Mouse (Mus musculus) forebrain, embryonic 16.5 days (tissue): ENCODE results near the gene Pax6. TPM values are rescaled to one million over a fixed set of nuclear protein-coding genes. Genes with fewer than 3 reads are reported as not detected.

Source experiments
- ATAC-seq: fragments of 200-750 bp; cut with Nextera tagmentation; 2 replicates; pipeline ENCODE4 v1.8.0; 2017; ENCODE audit warnings: mild to moderate bottlenecking, moderate library complexity
- H3K27ac ChIP-seq: fragments of 300-500 bp; sonication (generic); 2 replicates; pipeline ENCODE4 v1.5.1; 2014; ENCODE audit warnings: low read length, control low read depth
- H3K27me3 ChIP-seq: fragments of 300-500 bp; sonication (generic); replicated peaks from 2 replicates; pipeline ENCODE4 v1.6.1; 2014; ENCODE audit warnings: low read length; ENCODE audit not compliant: control insufficient read depth, insufficient read depth
- H3K36me3 ChIP-seq: fragments of 300-500 bp; sonication (generic); 2 replicates; pipeline ENCODE4 v1.6.1; 2014; ENCODE audit not compliant: control insufficient read depth, insufficient read depth
- H3K4me1 ChIP-seq: fragments of 300-500 bp; sonication (generic); replicated peaks from 2 replicates; pipeline ENCODE4 v1.6.1; 2014; ENCODE audit warnings: low read length; ENCODE audit not compliant: control insufficient read depth, insufficient read depth
- H3K4me2 ChIP-seq: fragments of 300-500 bp; sonication (generic); 2 replicates; pipeline ENCODE4 v1.6.1; 2014; ENCODE audit warnings: mild to moderate bottlenecking, low read length, control low read depth
- H3K4me3 ChIP-seq: fragments of 300-500 bp; sonication (generic); replicated peaks from 2 replicates; pipeline ENCODE4 v1.5.1; 2014; ENCODE audit warnings: mild to moderate bottlenecking, low read length, control low read depth
- H3K9ac ChIP-seq: fragments of 300-500 bp; sonication (generic); replicated peaks from 2 replicates; pipeline ENCODE4 v1.6.1; 2014; ENCODE audit warnings: low read depth, low read length, control low read depth
- H3K9me3 ChIP-seq: fragments of 300-500 bp; sonication (generic); 2 replicates; pipeline ENCODE4 v1.6.1; 2016; ENCODE audit warnings: low read length; ENCODE audit not compliant: control insufficient read depth
- whole genome bisulfite sequencing: fragments of 180-500 bp; shearing (Covaris S2); extraction: QIAGEN DNeasy Blood & Tissue Kit; methylation state at CpG from one replicate; pipeline ENCODE4 v1.1.7; 2014; 5-methylcytosine and 5-hydroxymethylcytosine counted together
- polyA plus RNA-seq: library from polyadenylated mRNA; unstranded; fragments of >200 nt; fragmentation: Nextera tagmentation; extraction: Ambion mirVana; gene quantifications from 2 replicates; pipeline ENCODE4 v1.2.1, GENCODE M21; 2015

Gene Pax6
- polyA plus RNA-seq, 1 experiment from 2014 or later, result 42.2 TPM

DNA sequence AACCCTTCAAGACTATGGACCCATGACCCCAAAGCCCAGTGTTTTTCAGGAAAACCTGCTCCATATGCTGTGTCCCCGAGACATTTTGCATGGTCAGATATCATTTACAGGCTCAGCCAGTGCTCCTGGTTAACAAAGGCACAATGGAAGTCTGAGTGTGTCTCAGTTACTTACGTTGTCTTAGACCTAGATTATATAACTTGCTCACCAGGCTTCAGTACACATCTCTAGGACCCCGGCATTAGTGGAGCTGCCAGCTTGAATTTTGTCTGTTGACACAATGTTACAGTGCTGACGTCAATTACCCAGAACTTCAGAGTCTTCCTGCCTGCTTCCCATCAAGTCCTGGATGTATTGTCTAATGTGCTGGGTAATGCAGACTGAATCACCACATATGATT lies 33.1 kb downstream of the Pax6 start:
- Histone ChIP-seq H3K4me3 (no peak overlapping the region), H3K9me3 (no peaks in the 10 kb centered on the region), H3K27ac (no peak overlapping the region), H3K9ac (no peak overlapping the region), H3K36me3 (no peaks in the 10 kb centered on the region), H3K4me1 (no peaks in the 10 kb centered on the region), H3K4me2 (no peak overlapping the region), H3K27me3 (no peaks in the 10 kb centered on the region)
- no peak for ATAC-seq
- 59% methylated on average over 4 of the region's 4 CpGs for WGBS

DNA sequence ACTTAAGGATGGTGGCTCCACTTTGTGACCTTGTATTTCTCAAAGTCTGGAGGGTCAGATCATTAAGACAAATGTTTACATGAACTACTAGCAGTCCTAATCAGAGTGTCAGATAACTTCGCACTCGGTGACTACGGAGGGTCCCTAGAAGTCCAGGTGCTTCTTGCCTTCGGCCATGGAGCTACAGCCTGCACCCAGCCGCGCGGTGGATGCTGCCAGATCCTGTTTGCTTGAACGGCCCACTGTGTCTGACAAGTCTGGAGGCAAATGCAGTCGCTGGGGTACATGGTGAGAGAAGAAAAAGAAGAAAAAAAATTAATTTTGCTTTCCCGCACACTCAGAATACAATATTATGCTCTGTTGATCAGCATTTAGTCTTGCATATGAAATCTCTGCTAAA lies 33.9 kb downstream of the Pax6 start:
- no peak overlapping the region for H3K4me3 ChIP-seq
- H3K9me3 ChIP-seq, result no peaks in the 10 kb centered on the region
- no peaks in the 10 kb centered on the region for H3K27me3 ChIP-seq
- no peaks in the 10 kb centered on the region for H3K4me1 ChIP-seq
- ATAC-seq, result no peak
- no peaks in the 10 kb centered on the region for H3K36me3 ChIP-seq
- no peak overlapping the region for H3K4me2 ChIP-seq
- H3K27ac ChIP-seq, result no peak overlapping the region
- H3K9ac ChIP-seq, result no peak overlapping the region
- 57% methylated on average over 10 of the region's 10 CpGs for WGBS

DNA sequence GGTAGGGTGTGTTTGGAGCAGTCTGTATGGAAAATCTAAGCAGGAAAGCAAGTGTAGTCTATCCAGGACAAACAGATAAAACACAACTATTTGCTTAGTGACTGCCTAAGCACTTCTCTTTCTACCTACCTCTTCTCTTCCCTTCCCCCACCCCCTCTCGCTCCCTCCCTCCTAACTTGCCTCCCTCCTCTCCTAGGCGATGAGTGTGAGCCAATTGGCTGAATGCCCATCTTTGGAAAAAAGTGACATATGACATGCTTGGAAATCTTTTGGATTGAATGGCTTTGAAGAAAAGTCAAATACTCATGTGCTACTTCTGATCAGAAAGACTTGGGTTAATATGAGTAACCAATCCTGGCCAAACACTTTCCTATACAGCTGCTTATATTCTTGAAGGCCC lies 36.6 kb downstream of the Pax6 start:
- Histone ChIP-seq H3K27me3 (no peaks in the 10 kb centered on the region), H3K27ac (no peak overlapping the region), H3K36me3 (no peaks in the 10 kb centered on the region), H3K9me3 (no peaks in the 10 kb centered on the region), H3K9ac (no peak overlapping the region), H3K4me1 (no peaks in the 10 kb centered on the region; the same call in 1 of the 2 replicates), H3K4me2 (no peak overlapping the region), H3K4me3 (no peak overlapping the region)
- WGBS, result 10% methylated on average over 2 of the region's 2 CpGs
- no peak for ATAC-seq

DNA sequence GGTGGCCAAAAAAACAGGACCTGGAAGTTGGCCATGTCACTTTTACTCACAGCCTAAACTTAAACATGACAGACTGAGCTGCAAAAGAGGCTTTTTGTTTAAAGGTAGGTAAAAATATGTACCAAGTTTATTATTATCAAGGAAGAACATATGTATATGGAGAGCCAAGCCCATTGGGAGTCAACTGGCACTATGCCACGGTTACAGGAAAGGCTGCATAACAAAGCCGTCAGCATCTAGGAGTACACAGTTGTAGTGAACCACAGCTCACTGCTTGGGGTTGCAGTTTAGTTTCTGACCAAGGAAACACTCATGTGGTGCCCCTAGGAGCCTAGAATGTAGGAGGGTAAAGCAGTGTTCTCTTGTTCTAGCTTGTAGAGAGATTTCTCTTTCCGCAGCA lies 40.4 kb downstream of the Pax6 start:
- no peak for ATAC-seq
- Histone ChIP-seq H3K4me1 (no peaks in the 10 kb centered on the region; the same call in 1 of the 2 replicates), H3K27me3 (no peaks in the 10 kb centered on the region), H3K9ac (no peak overlapping the region), H3K4me2 (no peak overlapping the region), H3K4me3 (no peak overlapping the region), H3K27ac (no peak overlapping the region), H3K36me3 (no peaks in the 10 kb centered on the region), H3K9me3 (no peaks in the 10 kb centered on the region)
- WGBS, result 71% methylated on average over 3 of the region's 3 CpGs

DNA sequence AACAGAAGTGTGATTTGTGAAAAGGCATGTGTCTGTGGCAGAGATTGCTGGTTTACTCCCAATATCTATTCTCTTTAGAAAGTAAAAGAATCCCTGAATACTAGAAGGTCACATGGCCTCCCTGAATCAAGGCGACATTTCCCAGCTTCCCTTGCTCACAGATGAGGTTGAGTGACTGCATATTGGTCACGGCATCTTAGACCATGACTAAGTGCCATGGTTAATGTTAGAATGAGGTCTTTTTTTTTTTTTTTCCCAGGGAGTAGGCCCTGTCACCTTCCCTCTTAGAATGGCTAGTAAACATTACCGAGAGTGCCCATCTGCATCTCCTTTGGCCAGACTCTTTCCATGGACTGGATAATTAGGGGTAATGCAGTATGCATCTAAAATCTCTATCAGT lies 41.8 kb downstream of the Pax6 start:
- 85% methylated on average over 3 of the region's 3 CpGs for WGBS
- H3K9ac ChIP-seq, result no peak overlapping the region
- H3K4me3 ChIP-seq, result no peak overlapping the region
- H3K27ac ChIP-seq, result no peak overlapping the region
- H3K9me3 ChIP-seq, result no peaks in the 10 kb centered on the region
- no peak for ATAC-seq
- no peak overlapping the region for H3K4me2 ChIP-seq
- no peaks in the 10 kb centered on the region for H3K36me3 ChIP-seq
- H3K27me3 ChIP-seq, result no peaks in the 10 kb centered on the region
- H3K4me1 ChIP-seq, result no peaks in the 10 kb centered on the region; the same call in none of the 2 replicates

DNA sequence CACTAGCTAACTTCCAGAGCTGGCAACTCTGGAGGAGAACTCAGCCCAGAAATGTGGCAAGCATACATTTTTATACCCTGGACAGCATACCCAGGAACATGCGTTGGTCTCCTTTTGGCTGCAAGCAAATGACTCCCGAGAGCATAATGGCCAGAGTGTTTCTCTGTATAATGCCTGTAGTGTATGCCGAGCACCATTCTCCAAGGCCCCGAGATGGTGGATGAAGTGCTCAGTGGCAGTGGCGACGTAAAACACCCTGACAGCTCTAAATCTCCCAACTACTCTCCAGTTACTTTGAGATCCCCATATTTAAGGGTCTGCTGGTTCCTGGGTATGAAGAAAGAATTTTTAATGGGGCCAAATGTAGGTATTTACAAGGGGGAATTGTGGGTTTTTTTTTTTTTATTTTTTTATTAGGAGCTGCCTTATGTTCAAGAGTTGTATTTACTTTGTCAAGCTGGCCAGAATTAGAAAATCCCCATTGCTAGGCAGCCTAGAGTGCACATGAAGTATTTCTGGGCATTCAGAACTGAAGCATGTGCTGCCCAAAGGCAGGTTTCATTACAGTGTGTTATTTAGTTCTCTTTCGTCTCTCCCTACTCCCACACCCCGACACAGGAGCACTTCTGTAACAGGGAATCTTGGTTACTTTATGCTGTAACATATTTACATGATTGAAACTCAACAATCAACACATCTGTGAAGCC lies 46.9 kb downstream of the Pax6 start:
- H3K9me3 ChIP-seq, result no peaks in the 10 kb centered on the region
- peaks cover 8% of the 10 kb centered on the region for H3K4me1 ChIP-seq
- no peaks in the 10 kb centered on the region for H3K27me3 ChIP-seq
- no peak overlapping the region for H3K4me2 ChIP-seq
- peak overlapping the region; percentile 61 for H3K27ac ChIP-seq
- no peak overlapping the region for H3K4me3 ChIP-seq
- ATAC-seq, result peak; percentile 65
- no peak overlapping the region for H3K9ac ChIP-seq
- 24% methylated on average over 8 of the region's 8 CpGs for WGBS
- no peaks in the 10 kb centered on the region for H3K36me3 ChIP-seq

DNA sequence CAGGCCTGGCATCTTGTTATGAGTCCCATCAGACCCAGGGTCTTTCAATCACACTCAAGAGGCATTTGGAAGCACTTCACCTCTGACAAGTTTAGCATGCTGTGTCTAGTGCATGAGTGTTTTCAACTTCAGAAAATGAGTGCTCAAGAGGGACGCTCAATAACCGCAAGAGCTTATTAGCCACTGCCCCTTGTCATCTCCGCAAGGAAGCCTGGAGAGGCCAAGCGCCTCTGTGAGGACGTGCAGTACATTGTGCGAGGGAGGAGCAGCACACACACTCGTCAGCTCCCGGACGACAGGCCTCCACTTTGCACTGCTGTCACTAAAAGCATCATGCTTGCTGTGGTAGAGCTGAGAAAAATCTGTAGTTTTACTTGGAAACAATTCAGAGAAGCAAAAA lies 58.0 kb downstream of the Pax6 start:
- peaks cover 7% of the 10 kb centered on the region; the same call in 1 of the 2 replicates for H3K27me3 ChIP-seq
- H3K36me3 ChIP-seq, result no peaks in the 10 kb centered on the region; the same call in 1 of the 2 replicates
- no peak overlapping the region for H3K4me2 ChIP-seq
- H3K9me3 ChIP-seq, result no peaks in the 10 kb centered on the region
- no peak for ATAC-seq
- WGBS, result 45% methylated on average over 9 of the region's 9 CpGs
- no peak overlapping the region for H3K4me3 ChIP-seq
- H3K9ac ChIP-seq, result no peak overlapping the region
- H3K4me1 ChIP-seq, result no peaks in the 10 kb centered on the region
- no peak overlapping the region for H3K27ac ChIP-seq

DNA sequence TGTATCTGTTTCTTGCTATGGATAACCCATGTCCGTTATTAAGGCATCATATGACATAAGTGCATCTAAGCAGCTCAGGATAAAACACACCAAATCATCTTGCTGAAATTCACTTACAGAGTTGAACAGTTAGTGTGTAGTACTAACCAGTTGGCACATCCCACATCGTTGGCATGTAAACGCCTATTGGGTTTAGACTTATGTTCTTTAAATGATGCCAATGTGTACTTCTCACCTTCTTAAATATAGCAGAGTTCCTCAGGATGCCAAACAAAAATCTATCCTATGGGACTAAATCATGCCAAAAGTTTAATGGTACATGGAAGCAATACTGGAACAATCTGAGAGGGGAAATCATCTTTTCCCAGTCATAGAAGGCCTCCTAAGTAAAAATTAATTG lies 62.0 kb downstream of the Pax6 start:
- no peak overlapping the region for H3K4me2 ChIP-seq
- H3K9ac ChIP-seq, result no peak overlapping the region
- WGBS, result 83% methylated on average over 3 of the region's 3 CpGs
- no peaks in the 10 kb centered on the region for H3K9me3 ChIP-seq
- 0 out of 2 replicates have a peak, but pooled peaks cover 2% of the 10 kb centered on the region for H3K27me3 ChIP-seq
- H3K36me3 ChIP-seq, result no peaks in the 10 kb centered on the region; the same call in 1 of the 2 replicates
- H3K4me1 ChIP-seq, result no peaks in the 10 kb centered on the region
- peak; percentile 59 for ATAC-seq
- H3K27ac ChIP-seq, result no peak overlapping the region
- H3K4me3 ChIP-seq, result no peak overlapping the region

DNA sequence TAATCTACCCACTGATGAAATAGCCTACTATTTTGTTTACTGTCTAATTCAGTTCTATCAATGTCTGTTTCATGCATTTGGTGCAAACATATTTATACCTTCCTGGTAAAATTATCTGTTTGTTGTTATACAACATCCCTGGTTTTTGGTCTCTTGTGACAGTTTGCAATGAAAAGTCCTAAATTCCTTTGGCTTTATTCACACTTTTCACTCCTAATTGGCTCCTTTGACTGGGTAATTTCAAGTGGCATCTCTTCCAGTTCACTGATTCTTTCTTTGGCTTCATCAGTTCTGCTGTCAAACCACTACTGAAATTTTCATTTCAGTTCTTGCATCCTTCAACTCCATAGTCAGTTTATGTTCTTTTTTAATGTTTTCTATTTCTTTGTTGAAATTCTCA lies 67.5 kb downstream of the Pax6 start:
- Histone ChIP-seq H3K9ac (no peak overlapping the region), H3K9me3 (no peaks in the 10 kb centered on the region), H3K36me3 (no peaks in the 10 kb centered on the region), H3K27me3 (no peaks in the 10 kb centered on the region), H3K4me1 (no peaks in the 10 kb centered on the region), H3K4me2 (no peak overlapping the region), H3K27ac (no peak overlapping the region), H3K4me3 (no peak overlapping the region)
- no peak for ATAC-seq

DNA sequence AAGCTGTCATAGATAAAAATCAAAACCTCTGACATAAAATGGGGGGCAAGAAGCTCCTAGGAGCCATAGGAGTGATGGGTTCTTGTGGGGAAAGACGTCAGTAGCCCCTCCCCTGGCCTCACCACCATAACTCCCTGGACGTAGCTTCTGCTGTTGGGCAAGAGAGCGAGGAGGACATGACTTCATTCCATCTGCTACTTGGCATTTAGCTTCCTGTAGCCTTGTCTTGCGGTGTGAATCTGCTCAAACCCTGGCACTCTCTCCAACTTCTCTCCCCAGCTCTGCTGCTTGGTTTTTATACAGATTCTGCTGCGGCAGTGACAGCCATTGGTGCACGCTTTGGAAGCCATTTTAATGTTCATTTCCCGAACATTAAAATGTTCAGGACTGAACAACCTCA lies 78.2 kb downstream of the Pax6 start:
- no peak overlapping the region for H3K27ac ChIP-seq
- 78% methylated on average over 7 of the region's 7 CpGs for WGBS
- ATAC-seq, result no peak

More for the DNA sequence above, 78.2 kb downstream of the Pax6 start:
- Histone ChIP-seq H3K4me1 (no peaks in the 10 kb centered on the region), H3K9me3 (peaks cover 4% of the 10 kb centered on the region; the same call in 1 of the 2 replicates), H3K9ac (no peak overlapping the region), H3K27me3 (no peaks in the 10 kb centered on the region), H3K4me2 (no peak overlapping the region), H3K4me3 (no peak overlapping the region), H3K36me3 (no peaks in the 10 kb centered on the region)
